ENCODE assay signal across 8 mouse cellular contexts in genomic region chr2:126706759-126707437, GRCm38 (mm10). TPM values are rescaled to one million over a fixed set of nuclear protein-coding genes. Genes with fewer than 3 reads are reported as not detected.
DNase-seq lines count a peak whose midpoint lies in the region; ATAC-seq and TF ChIP-seq lines count a peak whose summit lies in the region.

Usp8 (plus strand) TSS chr2:126707328.

- DNase-seq in MEL (ENCODE audit: low read depth, low spot score): peak; percentile 98
- DNase-seq in cerebellum, adult 2 months: peak; percentile 98
- DNase-seq in forebrain, postnatal 0 days: peak; percentile 99
- peak; percentile 98 for DNase-seq in heart, postnatal 4 days
- peak; percentile 97 to 98 for DNase-seq in layer of hippocampus, adult 8-10 months (ENCODE audit: low spot score in 2 of 2)
- peak; percentile 96 for DNase-seq in ovary, adult 18-20 months (ENCODE audit: low spot score)
- peak; percentile 96 for DNase-seq in thymus, postnatal 0 days (ENCODE audit: low spot score)

- H3K4me2 ChIP-seq in forebrain, postnatal 0 days (ENCODE audit: low read depth): peak within 1 kb of the TSS; percentile 68
- peak within 1 kb of the TSS; percentile 68 for H3K4me2 ChIP-seq in lung, embryonic 15.5 days

- peaks cover 0 to 10% of the 10 kb centered on the region in 2 experiments; a peak in 2 of 4 replicates for H3K4me1 ChIP-seq in MEL (ENCODE audit: control insufficient read depth in 1 of 2, insufficient read depth in 2 of 2, low read length in 2 of 2)
- H3K4me1 ChIP-seq in cerebellum, adult 2 months (ENCODE audit: control insufficient read depth, insufficient read depth, low read length): peaks cover 2% of the 10 kb centered on the region
- peaks cover 5% of the 10 kb centered on the region for H3K4me1 ChIP-seq in forebrain, postnatal 0 days (ENCODE audit: insufficient read depth)
- H3K4me1 ChIP-seq in lung, embryonic 15.5 days: peaks cover 13% of the 10 kb centered on the region; the same call in 1 of the 2 replicates

- TF ChIP-seq POLR2A in MEL (IDR thresholded peaks at IDR 0.05; ENCODE audit: control insufficient read depth in 1 of 2, insufficient read depth in 1 of 2, low read depth in 1 of 2, low read length in 2 of 2, poor library complexity in 1 of 2): peak; percentile 10 to 93; a peak in 3 of 4 replicates
- TF ChIP-seq POLR2A in cerebellum, adult 2 months (IDR thresholded peaks at IDR 0.05; ENCODE audit: borderline replicate concordance, insufficient read depth, low read length): peak; percentile 99

- TF ChIP-seq RAD21 in MEL (IDR thresholded peaks at IDR 0.05; ENCODE audit: low read depth, low read length): no peak

- WGBS in cerebellum, adult 2 months: 1% methylated on average over 47 of the region's 47 CpGs
- 2% methylated on average over 44 of the region's 47 CpGs for WGBS in forebrain, postnatal 0 days
- 2% methylated on average over 47 of the region's 47 CpGs for WGBS in lung, embryonic 15.5 days

- H3K9me3 ChIP-seq in MEL (replicated peaks; ENCODE audit: insufficient read depth, low read length): no peaks in the 10 kb centered on the region
- H3K9me3 ChIP-seq in forebrain, postnatal 0 days (ENCODE audit: low read length): no peaks in the 10 kb centered on the region
- H3K9me3 ChIP-seq in lung, embryonic 15.5 days: no peaks in the 10 kb centered on the region

- H3K79me2 ChIP-seq in MEL (ENCODE audit: control insufficient read depth, insufficient read depth, low read length, poor library complexity): peaks cover 22% of the 10 kb centered on the region

- no peak for TF ChIP-seq CTCF in MEL (IDR thresholded peaks at IDR 0.05 in 2 of 3, conservative IDR thresholded peaks at IDR 0.05 in 1 of 3; ENCODE audit: control insufficient read depth in 1 of 3, insufficient read depth in 1 of 3, low read depth in 2 of 3, low read length in 3 of 3, poor library complexity in 1 of 3, severe bottlenecking in 1 of 3)
- no peak for TF ChIP-seq CTCF in cerebellum, adult 2 months (IDR thresholded peaks at IDR 0.05; ENCODE audit: borderline replicate concordance, insufficient read depth, low read depth, low read length)
- TF ChIP-seq CTCF in forebrain, postnatal 0 days (IDR thresholded peaks at IDR 0.05; ENCODE audit: low read depth): 0 out of 2 replicates have a peak, but pooled peaks have one; percentile 25

- peak in 1 of 2 experiments; percentile 27; a peak in 1 of 4 replicates for TF ChIP-seq EP300 in MEL (IDR thresholded peaks at IDR 0.05; ENCODE audit: low read depth in 1 of 2, low read length in 2 of 2)

- H3K36me3 ChIP-seq in MEL (ENCODE audit: control insufficient read depth in 1 of 2, insufficient read depth in 2 of 2, low read length in 2 of 2): peaks cover 0 to 7% of the 10 kb centered on the region in 2 experiments; a peak in 2 of 4 replicates
- H3K36me3 ChIP-seq in forebrain, postnatal 0 days (ENCODE audit: insufficient read depth): no peaks in the 10 kb centered on the region
- no peaks in the 10 kb centered on the region for H3K36me3 ChIP-seq in lung, embryonic 15.5 days

- ATAC-seq in forebrain, postnatal 0 days: peak; percentile 100
- ATAC-seq in lung, embryonic 15.5 days (ENCODE audit: borderline replicate concordance, extremely low read depth, low FRiP score, low TSS enrichment): peak; percentile 100

- H3K9ac ChIP-seq in MEL (ENCODE audit: control insufficient read depth, low read depth, low read length, poor library complexity, severe bottlenecking): peak within 1 kb of the TSS; percentile 76
- peak within 1 kb of the TSS; percentile 79 for H3K9ac ChIP-seq in forebrain, postnatal 0 days
- H3K9ac ChIP-seq in lung, embryonic 15.5 days: peak within 1 kb of the TSS; percentile 80

- peak within 1 kb of the TSS; percentile 34; the same call in 1 of the 2 replicates for H3K27ac ChIP-seq in MEL (ENCODE audit: control insufficient read depth, low read depth, low read length)
- H3K27ac ChIP-seq in cerebellum, adult 2 months (ENCODE audit: insufficient read depth, low read length): peak within 1 kb of the TSS; percentile 32; the same call in 1 of the 2 replicates
- peak within 1 kb of the TSS; percentile 84 for H3K27ac ChIP-seq in forebrain, postnatal 0 days (ENCODE audit: low read depth, low read length)
- peak within 1 kb of the TSS; percentile 73 for H3K27ac ChIP-seq in lung, embryonic 15.5 days

- H3K4me3 ChIP-seq in MEL (ENCODE audit: control insufficient read depth in 1 of 2, insufficient read depth in 1 of 2, low read depth in 2 of 2, low read length in 2 of 2): peak within 1 kb of the TSS; percentile 75 to 76
- peak within 1 kb of the TSS; percentile 61 for H3K4me3 ChIP-seq in cerebellum, adult 2 months (replicated peaks; ENCODE audit: insufficient read depth, low read depth, low read length)
- peak within 1 kb of the TSS; percentile 73 for H3K4me3 ChIP-seq in forebrain, postnatal 0 days (ENCODE audit: low read depth, low read length)
- peak within 1 kb of the TSS; percentile 77 for H3K4me3 ChIP-seq in lung, embryonic 15.5 days

- no peaks in the 10 kb centered on the region for H3K27me3 ChIP-seq in MEL (ENCODE audit: control insufficient read depth in 1 of 2, insufficient read depth in 2 of 2, low read length in 2 of 2)
- no peaks in the 10 kb centered on the region for H3K27me3 ChIP-seq in cerebellum, adult 2 months (ENCODE audit: control insufficient read depth, insufficient read depth, low read length)
- no peaks in the 10 kb centered on the region; the same call in 1 of the 2 replicates for H3K27me3 ChIP-seq in forebrain, postnatal 0 days (ENCODE audit: insufficient read depth, low read length)
- no peaks in the 10 kb centered on the region; the same call in 1 of the 2 replicates for H3K27me3 ChIP-seq in lung, embryonic 15.5 days

TF ChIP-seq in MEL, 35 proteins besides CTCF, POLR2A, EP300 and RAD21:
- TF ChIP-seq ELF1 (IDR thresholded peaks at IDR 0.05; ENCODE audit: low read depth, low read length) (peak; percentile 96), GABPA (IDR thresholded peaks at IDR 0.05; ENCODE audit: low read depth, low read length) (no peak), TCF12 (IDR thresholded peaks at IDR 0.05; ENCODE audit: low read depth, low read length) (peak; percentile 55), NELFE (IDR thresholded peaks at IDR 0.05; ENCODE audit: low read depth, low read length) (peak; percentile 87), RCOR1 (IDR thresholded peaks at IDR 0.05; ENCODE audit: low read depth, low read length) (peak; percentile 19), USF1 (IDR thresholded peaks at IDR 0.05; ENCODE audit: low read depth, low read length) (no peak), NRF1 (IDR thresholded peaks at IDR 0.05; ENCODE audit: insufficient read depth, low read depth, low read length, poor library complexity, severe bottlenecking) (peak; percentile 100; the same call in 1 of the 2 replicates), POLR2AphosphoS2 (IDR thresholded peaks at IDR 0.05; ENCODE audit: low read length) (peak; percentile 94), MXI1 (IDR thresholded peaks at IDR 0.05; ENCODE audit: low read depth, low read length) (peak; percentile 87), BHLHE40 (IDR thresholded peaks at IDR 0.05; ENCODE audit: borderline replicate concordance, low read depth, low read length) (no peak), E2F4 (IDR thresholded peaks at IDR 0.05; ENCODE audit: borderline replicate concordance, low read depth, low read length) (peak; percentile 39; the same call in 1 of the 2 replicates), ZNF384 (IDR thresholded peaks at IDR 0.05; ENCODE audit: low read depth, low read length) (no peak), CHD2 (IDR thresholded peaks at IDR 0.05; ENCODE audit: low read length) (no peak), MAX (IDR thresholded peaks at IDR 0.05; ENCODE audit: low read length) (peak; percentile 78), HCFC1 (IDR thresholded peaks at IDR 0.05; ENCODE audit: low read depth, low read length) (peak; percentile 91), ZKSCAN1 (IDR thresholded peaks at IDR 0.05; ENCODE audit: low read depth, low read length) (no peak), USF2 (IDR thresholded peaks at IDR 0.05; ENCODE audit: borderline replicate concordance in 1 of 2, insufficient read depth in 1 of 2, low read depth in 1 of 2, low read length in 2 of 2) (no peak), MEF2A (IDR thresholded peaks at IDR 0.05; ENCODE audit: extremely low read depth, insufficient replicate concordance, low read depth, low read length, poor library complexity, severe bottlenecking) (no peak), UBTF (IDR thresholded peaks at IDR 0.05; ENCODE audit: borderline replicate concordance, insufficient read depth, low read depth, low read length) (no peak), MYC (IDR thresholded peaks at IDR 0.05; ENCODE audit: low read depth, low read length) (peak; percentile 68; the same call in 1 of the 2 replicates), JUND (IDR thresholded peaks at IDR 0.05; ENCODE audit: low read depth, low read length) (no peak), CHD1 (IDR thresholded peaks at IDR 0.05; ENCODE audit: low read depth, low read length) (no peak), KAT2A (conservative IDR thresholded peaks at IDR 0.05; ENCODE audit: low read depth, low read length) (peak; percentile 65), TBP (IDR thresholded peaks at IDR 0.05; ENCODE audit: low read depth, low read length) (peak; percentile 69), POLR2AphosphoS5 (IDR thresholded peaks at IDR 0.05; ENCODE audit: borderline replicate concordance, low read depth, low read length) (no peak), SIN3A (IDR thresholded peaks at IDR 0.05; ENCODE audit: low read length) (peak; percentile 95), SMC3 (IDR thresholded peaks at IDR 0.05; ENCODE audit: low read depth, low read length) (no peak), ZMIZ1 (IDR thresholded peaks at IDR 0.05; ENCODE audit: low read depth, low read length) (peak; percentile 91; the same call in 1 of the 2 replicates)

RNA-seq across cellular contexts. Expression of gene Usp8, which starts in this region (rescaled TPM):
- 18.5 and 21.1 TPM in 2 replicates for total RNA-seq in MEL (2012; rRNA removed)
- 10 to 100 TPM in 1 of 2 experiments, not detected in 1; 34.6 TPM for polyA plus RNA-seq in MEL (2012; ENCODE audit: insufficient read depth in 1 of 2, insufficient read length in 2 of 2, low read depth in 1 of 2, low replicate concordance in 2 of 2, missing spikeins in 1 of 2)
- 54.6 and 54.7 TPM in 2 replicates for polyA plus RNA-seq in cerebellum, adult 2 months (2012; rRNA removed)
- total RNA-seq in forebrain, postnatal 0 days (2014; rRNA removed): 14.5 and 17.9 TPM in 2 replicates
- 10.5 and 15.4 TPM in 2 replicates for polyA plus RNA-seq in forebrain, postnatal 0 days (2015; fragmentation: Nextera tagmentation; extraction: Ambion mirVana)
- total RNA-seq in heart, postnatal 4 days (2021): 10 to 100 TPM; 28.8 to 30.3 TPM
- 10 to 100 TPM; 53.2 to 55.8 (median 54.1) TPM for total RNA-seq in layer of hippocampus, adult 8-10 months (2022)
- 40.8 and 44.1 TPM in 2 replicates for polyA plus RNA-seq in lung, embryonic 15.5 days (2015; fragmentation: Nextera tagmentation; extraction: Ambion mirVana)
- polyA plus RNA-seq in thymus, postnatal 0 days (2015; fragmentation: Nextera tagmentation; extraction: Ambion mirVana): 23.0 and 27.7 TPM in 2 replicates

Comparison
In these comparisons a context has a peak if more than half of its experiments do, and no peak if none do; other contexts are left out.
1. Peak in every context shown above with its lines: DNase-seq, ATAC-seq, H3K4me3 ChIP-seq and H3K27ac ChIP-seq.
2. H3K27ac ChIP-seq: peak in every context shown above with its lines; median percentile 84 in forebrain, postnatal 0 days; 73 in lung, embryonic 15.5 days; 34 in MEL; 32 in cerebellum, adult 2 months.